Mouse (Mus musculus) midbrain, embryonic 15.5 days (tissue): ENCODE results near the gene Thrb. TPM values are rescaled to one million over a fixed set of nuclear protein-coding genes. Genes with fewer than 3 reads are reported as not detected.

Experiments
- ATAC-seq: fragments of 200-750 bp; cut with Nextera tagmentation; replicated peaks from 2 replicates; pipeline ENCODE4 v1.8.0; 2017; ENCODE audit warnings: moderate TSS enrichment
- H3K27ac ChIP-seq: fragments of 300-500 bp; sonication (generic); 2 replicates; pipeline ENCODE4 v1.5.1; 2015; ENCODE audit warnings: mild to moderate bottlenecking, inconsistent platforms
- H3K27me3 ChIP-seq: fragments of 300-500 bp; sonication (generic); replicated peaks from 2 replicates; pipeline ENCODE4 v1.6.1; 2015; ENCODE audit warnings: inconsistent platforms
- H3K36me3 ChIP-seq: fragments of 300-500 bp; sonication (generic); replicated peaks from 2 replicates; pipeline ENCODE4 v1.6.1; 2015; ENCODE audit warnings: inconsistent platforms
- H3K4me1 ChIP-seq: fragments of 300-500 bp; sonication (generic); 2 replicates; pipeline ENCODE4 v1.6.1; 2015; ENCODE audit warnings: inconsistent platforms
- H3K4me2 ChIP-seq: fragments of 300-500 bp; sonication (generic); 2 replicates; pipeline ENCODE4 v1.6.1; 2015; ENCODE audit warnings: inconsistent platforms, mild to moderate bottlenecking, moderate library complexity
- H3K4me3 ChIP-seq: fragments of 300-500 bp; sonication (generic); 2 replicates; pipeline ENCODE4 v1.5.1; 2015; ENCODE audit warnings: mild to moderate bottlenecking, inconsistent platforms
- H3K9ac ChIP-seq: fragments of 300-500 bp; sonication (generic); 2 replicates; pipeline ENCODE4 v1.6.1; 2015; ENCODE audit warnings: mild to moderate bottlenecking, inconsistent platforms
- H3K9me3 ChIP-seq: fragments of 300-500 bp; sonication (generic); 2 replicates; pipeline ENCODE4 v1.6.1; 2016; ENCODE audit warnings: inconsistent platforms
- WGBS: fragments of 180-500 bp; shearing (Covaris S2); methylation state at CpG from one replicate; pipeline ENCODE4 v1.1.7; 2015; ENCODE audit warnings: mixed read lengths; 5-methylcytosine and 5-hydroxymethylcytosine counted together
- polyA plus RNA-seq: library from polyadenylated mRNA; unstranded; fragments of >200 nt; fragmentation: Nextera tagmentation; extraction: Ambion mirVana; gene quantifications from 2 replicates; pipeline ENCODE4 v1.2.1, GENCODE M21; 2015

Thrb gene
- polyA plus RNA-seq: 2.3 TPM in 2 replicates

GRCm38 (mm10) chr14:17659686-17660328 lies at the start of gene Thrb:
Gene Thrb, plus strand, starts transcription at chr14:17660261.
- peak within 1 kb of the TSS; percentile 91 for H3K4me2 ChIP-seq
- no peaks in the 10 kb centered on the region for H3K9me3 ChIP-seq
- H3K9ac ChIP-seq: peak within 1 kb of the TSS; percentile 59
- H3K36me3 ChIP-seq: no peaks in the 10 kb centered on the region
- peak within 1 kb of the TSS; percentile 81 for H3K4me3 ChIP-seq
- H3K27ac ChIP-seq: peak within 1 kb of the TSS; percentile 4; the same call in 1 of the 2 replicates
- H3K27me3 ChIP-seq: peaks cover 17% of the 10 kb centered on the region; the same call in 1 of the 2 replicates
- no peak; the same call in 1 of the 2 replicates for ATAC-seq
- H3K4me1 ChIP-seq: peaks cover 23% of the 10 kb centered on the region
- under 1% methylated on average over 23 of the region's 23 CpGs for WGBS

GRCm38 (mm10) chr14:17621671-17622070 lies 38.4 kb upstream of the Thrb start:
- Histone ChIP-seq H3K36me3 (no peaks in the 10 kb centered on the region), H3K27ac (no peak overlapping the region), H3K27me3 (no peaks in the 10 kb centered on the region), H3K4me3 (no peak overlapping the region), H3K4me2 (no peak overlapping the region), H3K9me3 (no peaks in the 10 kb centered on the region), H3K4me1 (no peaks in the 10 kb centered on the region), H3K9ac (no peak overlapping the region)
- 80% methylated on average over 3 of the region's 3 CpGs for WGBS
- no peak for ATAC-seq

- no peaks in the 10 kb centered on the region for H3K27me3 ChIP-seq
- H3K4me3 ChIP-seq: no peak overlapping the region
- ATAC-seq: peak; percentile 65
- no peak overlapping the region for H3K27ac ChIP-seq
- WGBS: 39% methylated on average over 2 of the region's 2 CpGs
- no peaks in the 10 kb centered on the region for H3K4me1 ChIP-seq
- no peak overlapping the region for H3K9ac ChIP-seq
- no peaks in the 10 kb centered on the region for H3K36me3 ChIP-seq
- H3K9me3 ChIP-seq: no peaks in the 10 kb centered on the region
- no peak overlapping the region for H3K4me2 ChIP-seq
These were observed 36.1 kb upstream of the Thrb start for GRCm38 (mm10) chr14:17623936-17624335.

GRCm38 (mm10) chr14:17629215-17629614 lies 30.8 kb upstream of the Thrb start:
- no peaks in the 10 kb centered on the region for H3K9me3 ChIP-seq
- peaks cover 3% of the 10 kb centered on the region; the same call in 1 of the 2 replicates for H3K4me1 ChIP-seq
- no peak overlapping the region for H3K4me3 ChIP-seq
- peak; percentile 34 for ATAC-seq
- no peaks in the 10 kb centered on the region for H3K36me3 ChIP-seq
- no peak overlapping the region for H3K27ac ChIP-seq
- 50% methylated on average over 5 of the region's 5 CpGs for WGBS
- H3K27me3 ChIP-seq: no peaks in the 10 kb centered on the region
- H3K9ac ChIP-seq: no peak overlapping the region
- H3K4me2 ChIP-seq: no peak overlapping the region

- H3K4me2 ChIP-seq: peak overlapping the region; percentile 27
- WGBS: 9% methylated on average over 19 of the region's 19 CpGs
- H3K27me3 ChIP-seq: no peaks in the 10 kb centered on the region
- peaks cover 3% of the 10 kb centered on the region; the same call in 1 of the 2 replicates for H3K4me1 ChIP-seq
- peak; percentile 68 for ATAC-seq
- no peaks in the 10 kb centered on the region for H3K36me3 ChIP-seq
- no peaks in the 10 kb centered on the region for H3K9me3 ChIP-seq
- no peak overlapping the region for H3K9ac ChIP-seq
- no peak overlapping the region for H3K27ac ChIP-seq
- H3K4me3 ChIP-seq: no peak overlapping the region
These were observed 27.1 kb upstream of the Thrb start for GRCm38 (mm10) chr14:17632887-17633522.

- H3K4me1 ChIP-seq: peaks cover 3% of the 10 kb centered on the region; the same call in 1 of the 2 replicates
- no peak for ATAC-seq
- no peak overlapping the region for H3K9ac ChIP-seq
- H3K9me3 ChIP-seq: no peaks in the 10 kb centered on the region
- H3K27ac ChIP-seq: no peak overlapping the region
- no peak overlapping the region for H3K4me2 ChIP-seq
- no peak overlapping the region for H3K4me3 ChIP-seq
- no peaks in the 10 kb centered on the region for H3K36me3 ChIP-seq
- WGBS: 82% methylated on average over 3 of the region's 3 CpGs
- no peaks in the 10 kb centered on the region for H3K27me3 ChIP-seq
These were observed 23.1 kb upstream of the Thrb start for GRCm38 (mm10) chr14:17636971-17637370.

- no peaks in the 10 kb centered on the region for H3K36me3 ChIP-seq
- no peaks in the 10 kb centered on the region for H3K9me3 ChIP-seq
- H3K4me3 ChIP-seq: no peak overlapping the region
- WGBS: 73% methylated on average over 3 of the region's 3 CpGs
- no peak overlapping the region for H3K4me2 ChIP-seq
- H3K27ac ChIP-seq: no peak overlapping the region
- no peaks in the 10 kb centered on the region for H3K4me1 ChIP-seq
- no peak for ATAC-seq
- no peaks in the 10 kb centered on the region for H3K27me3 ChIP-seq
- H3K9ac ChIP-seq: no peak overlapping the region
These were observed 18.3 kb upstream of the Thrb start for GRCm38 (mm10) chr14:17641770-17642169.

- Histone ChIP-seq H3K36me3 (no peaks in the 10 kb centered on the region), H3K27ac (no peak overlapping the region), H3K9ac (no peak overlapping the region), H3K9me3 (no peaks in the 10 kb centered on the region), H3K27me3 (no peaks in the 10 kb centered on the region), H3K4me2 (no peak overlapping the region), H3K4me3 (no peak overlapping the region), H3K4me1 (peaks cover 11% of the 10 kb centered on the region)
- no peak for ATAC-seq
- 56% methylated on average over 5 of the region's 5 CpGs for whole genome bisulfite sequencing
These were observed 5.0 kb upstream of the Thrb start for GRCm38 (mm10) chr14:17655084-17655483.

- Histone ChIP-seq H3K4me2 (peak overlapping the region; percentile 91), H3K36me3 (no peaks in the 10 kb centered on the region), H3K9me3 (no peaks in the 10 kb centered on the region), H3K4me1 (peaks cover 23% of the 10 kb centered on the region), H3K9ac (no peak overlapping the region), H3K27me3 (peaks cover 17% of the 10 kb centered on the region; the same call in 1 of the 2 replicates), H3K27ac (no peak overlapping the region), H3K4me3 (peak overlapping the region; percentile 81)
- WGBS: under 1% methylated on average over 9 of the region's 10 CpGs
- peak; percentile 32; the same call in 1 of the 2 replicates for ATAC-seq
These were observed 1.0 kb upstream of the Thrb start for GRCm38 (mm10) chr14:17659031-17659430.

- under 1% methylated on average over 82 of the region's 82 CpGs for WGBS
- peak overlapping the region; percentile 59 for H3K9ac ChIP-seq
- no peaks in the 10 kb centered on the region for H3K36me3 ChIP-seq
- H3K9me3 ChIP-seq: no peaks in the 10 kb centered on the region
- H3K4me2 ChIP-seq: peak overlapping the region; percentile 91
- ATAC-seq: peak; percentile 96
- peaks cover 23% of the 10 kb centered on the region for H3K4me1 ChIP-seq
- peak overlapping the region; percentile 4; the same call in 1 of the 2 replicates for H3K27ac ChIP-seq
- H3K27me3 ChIP-seq: peaks cover 17% of the 10 kb centered on the region; the same call in 1 of the 2 replicates
- H3K4me3 ChIP-seq: peak overlapping the region; percentile 81
These were observed 453 bp downstream of the Thrb start for GRCm38 (mm10) chr14:17660329-17661099.

GRCm38 (mm10) chr14:17661100-17661521 lies 1.1 kb downstream of the Thrb start:
- H3K27me3 ChIP-seq: peaks cover 17% of the 10 kb centered on the region; the same call in 1 of the 2 replicates
- peak overlapping the region; percentile 4; the same call in 1 of the 2 replicates for H3K27ac ChIP-seq
- no peaks in the 10 kb centered on the region for H3K36me3 ChIP-seq
- H3K4me1 ChIP-seq: peaks cover 23% of the 10 kb centered on the region
- ATAC-seq: peak; percentile 50
- H3K4me3 ChIP-seq: peak overlapping the region; percentile 81
- H3K9me3 ChIP-seq: no peaks in the 10 kb centered on the region
- under 1% methylated on average over 16 of the region's 16 CpGs for WGBS
- H3K9ac ChIP-seq: peak overlapping the region; percentile 59
- H3K4me2 ChIP-seq: peak overlapping the region; percentile 91

GRCm38 (mm10) chr14:17662087-17662486 lies 2.0 kb downstream of the Thrb start:
- Histone ChIP-seq H3K36me3 (no peaks in the 10 kb centered on the region), H3K9me3 (no peaks in the 10 kb centered on the region), H3K27me3 (peaks cover 17% of the 10 kb centered on the region; the same call in 1 of the 2 replicates), H3K4me3 (peak overlapping the region; percentile 81), H3K4me1 (peaks cover 23% of the 10 kb centered on the region), H3K27ac (no peak overlapping the region), H3K9ac (no peak overlapping the region), H3K4me2 (peak overlapping the region; percentile 91)
- ATAC-seq: no peak
- WGBS: 37% methylated on average over 5 of the region's 5 CpGs
